Mouse (Mus musculus) limb, embryonic 10.5 days (tissue): ENCODE measurements around the gene Ambra1. TPM values are rescaled to one million over a fixed set of nuclear protein-coding genes. Genes with fewer than 3 reads are reported as not detected.
A peak's percentile ranks its signal among the peaks of the same experiment; 100 is the strongest.

Experiments used
- DNase-seq: peaks from one replicate; pipeline ENCODE4 v3.0.0-alpha.2; 2017; ENCODE audit warnings: low spot score
- H3K27ac ChIP-seq: fragments of 300-500 bp; sonication (generic); 2 replicates; pipeline ENCODE4 v1.5.1; 2016; ENCODE audit warnings: mild to moderate bottlenecking
- H3K27me3 ChIP-seq: fragments of 300-500 bp; sonication (generic); 2 replicates; pipeline ENCODE4 v1.6.1; 2016; ENCODE audit warnings: low read depth, mild to moderate bottlenecking; ENCODE audit not compliant: poor library complexity, severe bottlenecking
- H3K36me3 ChIP-seq: fragments of 300-500 bp; sonication (generic); 2 replicates; pipeline ENCODE4 v1.6.1; 2016; ENCODE audit warnings: mild to moderate bottlenecking, moderate library complexity
- H3K4me1 ChIP-seq: fragments of 300-500 bp; sonication (generic); 2 replicates; pipeline ENCODE4 v1.6.1; 2016
- H3K4me3 ChIP-seq: fragments of 300-500 bp; sonication (generic); 2 replicates; pipeline ENCODE4 v1.5.1; 2016; ENCODE audit warnings: mild to moderate bottlenecking, moderate library complexity
- H3K9me3 ChIP-seq: fragments of 300-500 bp; sonication (generic); replicated peaks from 2 replicates; pipeline ENCODE4 v1.6.1; 2016; ENCODE audit warnings: mild to moderate bottlenecking
- WGBS: fragments of 180-500 bp; shearing (Covaris S2); methylation state at CpG from one replicate; pipeline ENCODE4 v1.1.7; 2016; 5-methylcytosine and 5-hydroxymethylcytosine counted together
- polyA plus RNA-seq: library from polyadenylated mRNA; unstranded; fragments of >200 nt; fragmentation: Nextera tagmentation; extraction: Ambion mirVana; gene quantifications from 2 replicates; pipeline ENCODE4 v1.2.1, GENCODE M21; 2016

The Ambra1 gene
- 23.2 and 24.5 TPM in 2 replicates for polyA plus RNA-seq

- no peaks in the 10 kb centered on the region for H3K9me3 ChIP-seq
- H3K36me3 ChIP-seq = peaks cover 10% of the 10 kb centered on the region
- peak; percentile 91 for DNase-seq
- peak within 1 kb of the TSS; percentile 94 for H3K27ac ChIP-seq
- H3K27me3 ChIP-seq = no peaks in the 10 kb centered on the region
- 0 out of 2 replicates have a peak, but pooled peaks cover 4% of the 10 kb centered on the region for H3K4me1 ChIP-seq
- under 1% methylated on average over 68 of the region's 68 CpGs for WGBS
- peak within 1 kb of the TSS; percentile 100 for H3K4me3 ChIP-seq
Measured at GRCm38 (mm10) chr2:91729971-91730821, at the start of gene Ambra1. TSS of gene Ambra1 (plus strand) at chr2:91730134.

- Histone ChIP-seq H3K9me3 (no peaks in the 10 kb centered on the region), H3K27me3 (no peaks in the 10 kb centered on the region), H3K4me1 (no peaks in the 10 kb centered on the region), H3K36me3 (peaks cover 95% of the 10 kb centered on the region), H3K27ac (no peak overlapping the region), H3K4me3 (no peak overlapping the region)
- no peak for DNase-seq
- 60% methylated on average over 4 of the region's 4 CpGs for WGBS
Measured at GRCm38 (mm10) chr2:91682850-91683249, 47.1 kb upstream of the Ambra1 start.

- WGBS = 78% methylated on average over 8 of the region's 8 CpGs
- Histone ChIP-seq H3K27ac (no peak overlapping the region), H3K27me3 (no peaks in the 10 kb centered on the region), H3K9me3 (no peaks in the 10 kb centered on the region), H3K36me3 (peaks cover 94% of the 10 kb centered on the region), H3K4me3 (no peak overlapping the region), H3K4me1 (no peaks in the 10 kb centered on the region)
- no peak for DNase-seq
Measured at GRCm38 (mm10) chr2:91683919-91684318, 46.0 kb upstream of the Ambra1 start.

- WGBS = 90% methylated on average over 7 of the region's 7 CpGs
Measured at GRCm38 (mm10) chr2:91689452-91689851, 40.5 kb upstream of the Ambra1 start.

GRCm38 (mm10) chr2:91695436-91696224 is 34.3 kb upstream of the Ambra1 start:
- no peaks in the 10 kb centered on the region for H3K9me3 ChIP-seq
- no peak for DNase-seq
- WGBS = 93% methylated on average over 10 of the region's 10 CpGs

More at GRCm38 (mm10) chr2:91689452-91689851, 40.5 kb upstream of the Ambra1 start:
- Histone ChIP-seq H3K27ac (no peak overlapping the region), H3K27me3 (no peaks in the 10 kb centered on the region), H3K4me3 (no peak overlapping the region), H3K4me1 (no peaks in the 10 kb centered on the region), H3K36me3 (peaks cover 74% of the 10 kb centered on the region), H3K9me3 (no peaks in the 10 kb centered on the region)
- DNase-seq = no peak

GRCm38 (mm10) chr2:91696225-91696590 is 33.7 kb upstream of the Ambra1 start:
- peaks cover 31% of the 10 kb centered on the region for H3K36me3 ChIP-seq
- no peaks in the 10 kb centered on the region for H3K9me3 ChIP-seq
- H3K4me1 ChIP-seq = no peaks in the 10 kb centered on the region
- H3K27ac ChIP-seq = no peak overlapping the region
- no peak overlapping the region for H3K4me3 ChIP-seq
- WGBS = 94% methylated on average over 1 of the region's 1 CpGs
- no peaks in the 10 kb centered on the region for H3K27me3 ChIP-seq
- no peak for DNase-seq

More at GRCm38 (mm10) chr2:91695436-91696224, 34.3 kb upstream of the Ambra1 start:
- peaks cover 33% of the 10 kb centered on the region for H3K36me3 ChIP-seq
- no peak overlapping the region for H3K27ac ChIP-seq
- H3K4me3 ChIP-seq = no peak overlapping the region
- H3K27me3 ChIP-seq = no peaks in the 10 kb centered on the region
- no peaks in the 10 kb centered on the region for H3K4me1 ChIP-seq

GRCm38 (mm10) chr2:91699225-91699624 is 30.7 kb upstream of the Ambra1 start:
- H3K4me3 ChIP-seq = no peak overlapping the region
- no peaks in the 10 kb centered on the region for H3K9me3 ChIP-seq
- H3K27ac ChIP-seq = no peak overlapping the region
- no peaks in the 10 kb centered on the region for H3K4me1 ChIP-seq
- peaks cover 12% of the 10 kb centered on the region for H3K36me3 ChIP-seq
- no peak for DNase-seq
- WGBS = 91% methylated on average over 1 of the region's 1 CpGs
- H3K27me3 ChIP-seq = no peaks in the 10 kb centered on the region

GRCm38 (mm10) chr2:91701366-91701765 is 28.6 kb upstream of the Ambra1 start:
- H3K4me3 ChIP-seq = no peak overlapping the region
- no peak for DNase-seq
- H3K9me3 ChIP-seq = no peaks in the 10 kb centered on the region
- no peak overlapping the region for H3K27ac ChIP-seq
- 95% methylated on average over 2 of the region's 2 CpGs for WGBS
- H3K36me3 ChIP-seq = no peaks in the 10 kb centered on the region
- no peaks in the 10 kb centered on the region for H3K4me1 ChIP-seq
- H3K27me3 ChIP-seq = no peaks in the 10 kb centered on the region

- Histone ChIP-seq H3K4me1 (peaks cover 7% of the 10 kb centered on the region), H3K4me3 (no peak overlapping the region), H3K27ac (no peak overlapping the region), H3K9me3 (no peaks in the 10 kb centered on the region), H3K27me3 (no peaks in the 10 kb centered on the region), H3K36me3 (no peaks in the 10 kb centered on the region)
- no peak for DNase-seq
- WGBS = 90% methylated on average over 6 of the region's 6 CpGs
Measured at GRCm38 (mm10) chr2:91705736-91706135, 24.2 kb upstream of the Ambra1 start.

- no peak for DNase-seq
- Histone ChIP-seq H3K4me3 (no peak overlapping the region), H3K27ac (no peak overlapping the region), H3K36me3 (no peaks in the 10 kb centered on the region), H3K4me1 (peaks cover 9% of the 10 kb centered on the region), H3K27me3 (no peaks in the 10 kb centered on the region), H3K9me3 (no peaks in the 10 kb centered on the region)
Measured at GRCm38 (mm10) chr2:91706456-91706855, 23.5 kb upstream of the Ambra1 start.

- Histone ChIP-seq H3K9me3 (no peaks in the 10 kb centered on the region), H3K27me3 (no peaks in the 10 kb centered on the region), H3K27ac (no peak overlapping the region), H3K4me3 (no peak overlapping the region), H3K36me3 (peaks cover 9% of the 10 kb centered on the region; the same call in 1 of the 2 replicates), H3K4me1 (peaks cover 13% of the 10 kb centered on the region)
- whole genome bisulfite sequencing = 95% methylated on average over 6 of the region's 6 CpGs
- DNase-seq = no peak
Measured at GRCm38 (mm10) chr2:91708361-91708760, 21.6 kb upstream of the Ambra1 start.

- WGBS = under 1% methylated on average over 66 of the region's 66 CpGs
Measured at GRCm38 (mm10) chr2:91710272-91711234, 19.4 kb upstream of the Ambra1 start, which contains the start of the genes Atg13 and Harbi1. TSS of gene Atg13 (minus strand) at chr2:91710576. TSS of gene Harbi1 (plus strand) at chr2:91710852.

More at GRCm38 (mm10) chr2:91710272-91711234, 19.4 kb upstream of the Ambra1 start, which contains the start of the genes Atg13 and Harbi1:
- H3K27ac ChIP-seq = peak within 1 kb of the TSS; percentile 96
- H3K4me3 ChIP-seq = peak within 1 kb of the TSS; percentile 80
- H3K4me1 ChIP-seq = peaks cover 13% of the 10 kb centered on the region
- peak; percentile 94 for DNase-seq
- H3K9me3 ChIP-seq = no peaks in the 10 kb centered on the region
- no peaks in the 10 kb centered on the region for H3K27me3 ChIP-seq
- peaks cover 14% of the 10 kb centered on the region; the same call in 1 of the 2 replicates for H3K36me3 ChIP-seq
